Mouse (Mus musculus) testis, adult 2 months (tissue): Measurements from ENCODE around the gene Ethe1.

Source experiments
- CTCF ChIP-seq: fragments of 200-500 bp; IDR thresholded peaks from 2 replicates; pipeline ENCODE4 v1.5.1; 2012; ENCODE audit warnings: low read depth, mild to moderate bottlenecking, inconsistent platforms, low read length, moderate library complexity; ENCODE audit not compliant: control insufficient read depth, insufficient read depth, insufficient replicate concordance
- POLR2A ChIP-seq: fragments of 200-500 bp; IDR thresholded peaks from 2 replicates; pipeline ENCODE4 v1.6.1; 2012; ENCODE audit warnings: low read depth, mild to moderate bottlenecking, inconsistent platforms, low read length, moderate library complexity; ENCODE audit not compliant: control insufficient read depth

DNA sequence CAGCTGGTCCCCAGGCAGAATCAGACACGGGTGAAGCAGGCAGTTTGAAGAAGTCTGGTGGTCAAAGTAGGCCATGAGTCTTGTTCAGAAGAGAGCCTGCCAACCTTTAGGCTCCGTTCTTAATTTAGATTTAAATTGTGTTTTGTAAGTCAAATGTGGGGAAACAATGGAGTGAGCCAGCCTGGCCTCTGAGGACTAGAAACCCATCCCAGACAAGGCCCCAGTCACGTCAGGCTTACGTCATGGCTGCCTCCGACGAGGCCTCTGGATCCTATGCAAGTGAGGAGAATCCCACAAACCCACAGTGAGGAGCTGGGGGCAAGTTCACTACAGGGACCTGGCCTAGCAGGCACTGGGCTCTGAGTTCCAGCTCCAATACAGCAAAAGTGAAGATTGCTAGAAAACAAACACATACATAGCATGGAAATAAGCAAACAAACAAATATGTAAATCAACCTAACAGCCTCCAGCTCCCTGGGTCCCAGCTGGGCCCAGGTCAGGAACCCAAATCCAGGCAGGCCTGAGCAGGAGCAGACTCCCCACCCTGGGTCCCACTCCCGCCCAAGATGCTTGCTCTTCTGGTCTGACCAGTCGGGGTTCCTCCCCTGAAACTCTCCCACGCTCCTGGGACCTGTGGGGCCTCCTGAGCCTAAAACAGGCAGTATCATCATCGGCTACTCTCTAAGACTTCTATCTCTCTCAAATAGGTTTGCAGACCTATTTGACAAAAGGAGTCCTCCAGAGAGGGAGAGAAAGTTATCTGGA lies 43.0 kb downstream of the Ethe1 start:
- TF ChIP-seq CTCF (no peak), POLR2A (no peak)
